In the genomic region with DNA sequence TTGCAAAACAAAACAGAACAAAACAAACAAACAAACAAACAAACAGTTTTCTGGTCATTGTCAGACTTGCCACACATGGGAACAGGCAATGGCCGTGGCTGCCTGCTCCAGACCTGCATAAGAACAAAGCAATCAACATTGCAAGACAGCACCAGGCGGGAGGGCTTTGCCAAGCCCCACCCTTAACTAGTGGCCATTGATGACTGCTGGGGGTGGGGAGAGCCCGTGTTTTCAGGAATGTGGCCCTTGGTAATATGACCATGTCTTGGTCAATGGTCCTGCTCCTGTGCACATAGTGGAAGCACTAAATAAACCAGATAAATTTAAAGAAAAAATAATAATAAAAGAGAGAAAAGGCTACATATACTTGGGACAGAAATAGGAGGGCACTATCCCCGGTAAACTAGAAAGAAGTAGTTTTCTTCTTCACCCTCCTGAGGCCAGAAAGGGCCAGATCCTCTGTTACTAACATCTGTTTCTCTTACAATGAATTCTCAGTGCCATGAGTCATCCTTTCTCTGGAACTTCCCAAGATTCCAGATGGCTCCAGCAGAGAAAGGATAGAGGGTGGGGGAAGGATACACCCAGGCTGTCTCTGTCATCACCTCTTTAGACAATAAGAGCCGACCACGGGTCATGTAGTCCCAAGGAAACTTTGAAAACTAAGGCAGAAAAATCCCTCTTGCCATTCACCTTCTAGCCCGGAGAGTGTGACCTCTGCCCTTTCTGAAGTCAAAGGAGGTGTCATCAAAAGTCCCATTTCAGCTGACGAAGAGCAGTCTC, we compare ENCODE assay signal across 18 mouse cellular contexts. TPM values are rescaled to one million over a fixed set of nuclear protein-coding genes. Genes with fewer than 3 reads are reported as not detected.
DNase-seq lines count a peak whose midpoint lies in the region; ATAC-seq and TF ChIP-seq lines count a peak whose summit lies in the region.
"Had no signal": no experiment of that assay in that cellular context is flagged by ENCODE, and none has a peak within 500 bp of the region (broad histone marks: within the 10 kb centered on the region; RNA-seq: fewer than 3 reads in every experiment).

No protein-coding gene starts in this region.

- H3K4me1 ChIP-seq in stomach, embryonic 16.5 days (ENCODE audit: control insufficient read depth, insufficient read depth, low read length): peaks cover 5% of the 10 kb centered on the region
- no peaks in the 10 kb centered on the region for H3K4me1 ChIP-seq in stomach, postnatal 0 days (replicated peaks; ENCODE audit: control insufficient read depth, insufficient read depth)
- H3K4me1 ChIP-seq in heart, embryonic 11.5 days (ENCODE audit: control insufficient read depth, insufficient read depth, low read length): no peaks in the 10 kb centered on the region
- H3K4me1 ChIP-seq in kidney, embryonic 15.5 days: no peaks in the 10 kb centered on the region

- H3K9ac ChIP-seq in stomach, embryonic 16.5 days (ENCODE audit: low read length): no peak overlapping the region
- H3K9ac ChIP-seq in stomach, postnatal 0 days (ENCODE audit: low read length): no peak overlapping the region
- H3K9ac ChIP-seq in heart, embryonic 11.5 days (ENCODE audit: low read depth, low read length): no peak overlapping the region
- H3K9ac ChIP-seq in kidney, embryonic 15.5 days: no peak overlapping the region

- 52% methylated on average over 8 of the region's 8 CpGs for WGBS in stomach, embryonic 16.5 days
- 50% methylated on average over 8 of the region's 8 CpGs for WGBS in stomach, postnatal 0 days
- WGBS in heart, embryonic 11.5 days (ENCODE audit: insufficient replicate concordance): 46% methylated on average over 8 of the region's 8 CpGs
- 60% methylated on average over 8 of the region's 8 CpGs for WGBS in kidney, embryonic 15.5 days

- H3K27ac ChIP-seq in gastrocnemius, adult 2 months: peak overlapping the region; percentile 63
- no peak overlapping the region for H3K27ac ChIP-seq in stomach, embryonic 16.5 days (ENCODE audit: low read length)
- H3K27ac ChIP-seq in stomach, postnatal 0 days (replicated peaks): no peak overlapping the region
- no peak overlapping the region for H3K27ac ChIP-seq in heart, embryonic 11.5 days (ENCODE audit: low read depth, low read length)
- no peak overlapping the region for H3K27ac ChIP-seq in kidney, embryonic 15.5 days

- H3K36me3 ChIP-seq in stomach, embryonic 16.5 days (ENCODE audit: control insufficient read depth, insufficient read depth, low read length): no peaks in the 10 kb centered on the region
- H3K36me3 ChIP-seq in stomach, postnatal 0 days (ENCODE audit: control insufficient read depth, insufficient read depth, low read length): no peaks in the 10 kb centered on the region
- H3K36me3 ChIP-seq in heart, embryonic 11.5 days (ENCODE audit: control insufficient read depth, insufficient read depth, low read length): no peaks in the 10 kb centered on the region
- no peaks in the 10 kb centered on the region for H3K36me3 ChIP-seq in kidney, embryonic 15.5 days

- H3K4me2 ChIP-seq in stomach, embryonic 16.5 days (ENCODE audit: low read depth, low read length): no peak overlapping the region
- no peak overlapping the region for H3K4me2 ChIP-seq in stomach, postnatal 0 days (replicated peaks; ENCODE audit: low read depth)
- no peak overlapping the region for H3K4me2 ChIP-seq in heart, embryonic 11.5 days
- no peak overlapping the region for H3K4me2 ChIP-seq in kidney, embryonic 15.5 days

- no peaks in the 10 kb centered on the region for H3K9me3 ChIP-seq in stomach, embryonic 16.5 days (replicated peaks; ENCODE audit: control insufficient read depth, low read length)
- H3K9me3 ChIP-seq in stomach, postnatal 0 days (ENCODE audit: control insufficient read depth, low read length): no peaks in the 10 kb centered on the region
- H3K9me3 ChIP-seq in heart, embryonic 11.5 days (replicated peaks; ENCODE audit: control insufficient read depth, low read length): no peaks in the 10 kb centered on the region
- no peaks in the 10 kb centered on the region for H3K9me3 ChIP-seq in kidney, embryonic 15.5 days (replicated peaks)

- H3K4me3 ChIP-seq in gastrocnemius, adult 2 months: no peak overlapping the region
- H3K4me3 ChIP-seq in stomach, embryonic 16.5 days (replicated peaks; ENCODE audit: low read length): no peak overlapping the region
- no peak overlapping the region for H3K4me3 ChIP-seq in stomach, postnatal 0 days (ENCODE audit: low read depth, low read length)
- no peak overlapping the region for H3K4me3 ChIP-seq in heart, embryonic 11.5 days (ENCODE audit: low read depth, low read length)
- H3K4me3 ChIP-seq in kidney, embryonic 15.5 days (replicated peaks): no peak overlapping the region

- intact Hi-C loops in gastrocnemius, adult 2 months (cut with DNase I): no loop called here
- intact Hi-C loops in gastrocnemius, postnatal 36 days (cut with DNase I): no loop called here

- peak; percentile 37 for DNase-seq in gastrocnemius, adult 2 months
- no peak for DNase-seq in gastrocnemius, postnatal 36 days
- no peak for DNase-seq in stomach, postnatal 0 days (ENCODE audit: low spot score)
- DNase-seq in skeletal muscle tissue, adult 2 months (ENCODE audit: low read depth, low spot score): peak; percentile 66
- no peak for DNase-seq in spleen, adult 12 weeks (ENCODE audit: low spot score)
- DNase-seq: adrenal gland, postnatal 25 days; cerebellum, adult 11 months; kidney, adult 2 months had no signal

- no peak for TF ChIP-seq CTCF in gastrocnemius, adult 2 months (IDR thresholded peaks at IDR 0.05)
- no peak for TF ChIP-seq CTCF in stomach, postnatal 0 days (IDR thresholded peaks at IDR 0.05; ENCODE audit: low read depth)

- TF ChIP-seq EP300 in stomach, postnatal 0 days (optimal IDR thresholded peaks at IDR 0.05): no peak

- H3K27me3 ChIP-seq in stomach, embryonic 16.5 days (ENCODE audit: control insufficient read depth, insufficient read depth, low read length): no peaks in the 10 kb centered on the region
- H3K27me3 ChIP-seq in stomach, postnatal 0 days (ENCODE audit: control insufficient read depth, insufficient read depth, low read length): no peaks in the 10 kb centered on the region
- H3K27me3 ChIP-seq in heart, embryonic 11.5 days (ENCODE audit: control insufficient read depth, insufficient read depth, low read length): no peaks in the 10 kb centered on the region
- no peaks in the 10 kb centered on the region for H3K27me3 ChIP-seq in kidney, embryonic 15.5 days

- 0 out of 2 replicates have a peak, but pooled peaks have one; percentile 9 for ATAC-seq in stomach, embryonic 16.5 days (ENCODE audit: insufficient read depth, low FRiP score)
- ATAC-seq in stomach, postnatal 0 days (ENCODE audit: low FRiP score, low TSS enrichment): no peak
- ATAC-seq in heart, embryonic 11.5 days (replicated peaks; ENCODE audit: insufficient number of reproducible peaks, low FRiP score, low TSS enrichment): 0 out of 2 replicates have a peak, but pooled peaks have one; percentile 46
- no peak for ATAC-seq in kidney, embryonic 15.5 days (replicated peaks; ENCODE audit: low FRiP score)

RNA-seq across cellular contexts. Expression of gene Ccl2, which starts 23.8 kb away (rescaled TPM):
- under 1 TPM in 1 of 2 experiments, not detected in 1; 0.41 TPM for total RNA-seq in gastrocnemius, adult 2 months (2021)
- not detected for total RNA-seq in gastrocnemius, postnatal 36 days (2021)
- 4.5 and 4.8 TPM in 2 replicates for polyA plus RNA-seq in stomach, embryonic 16.5 days (2015; fragmentation: Nextera tagmentation; extraction: Ambion mirVana)
- polyA plus RNA-seq in stomach, postnatal 0 days (2015; fragmentation: Nextera tagmentation; extraction: Ambion mirVana): 3.2 and 3.3 TPM in 2 replicates
- polyA plus RNA-seq in heart, embryonic 11.5 days (2014; fragmentation: Nextera tagmentation; extraction: Ambion mirVana): 6.8 and 8.2 TPM in 2 replicates
- polyA plus RNA-seq in kidney, embryonic 15.5 days (2015; fragmentation: Nextera tagmentation; extraction: Ambion mirVana): 1.6 TPM in 2 replicates
- total RNA-seq: layer of hippocampus, adult 18-20 months; left cerebral cortex, adult 8-10 months; midbrain, postnatal 0 days had no signal

RNA-seq across cellular contexts. Expression of gene Gm17268, which starts 26.8 kb away (rescaled TPM):
- not detected for total RNA-seq in gastrocnemius, adult 2 months (2021)
- total RNA-seq in gastrocnemius, postnatal 36 days (2021): not detected
- not detected in 2 replicates for polyA plus RNA-seq in stomach, embryonic 16.5 days (2015; fragmentation: Nextera tagmentation; extraction: Ambion mirVana)
- polyA plus RNA-seq in stomach, postnatal 0 days (2015; fragmentation: Nextera tagmentation; extraction: Ambion mirVana): not detected in 2 replicates
- polyA plus RNA-seq in heart, embryonic 11.5 days (2014; fragmentation: Nextera tagmentation; extraction: Ambion mirVana): not detected in 2 replicates
- not detected in 2 replicates for polyA plus RNA-seq in kidney, embryonic 15.5 days (2015; fragmentation: Nextera tagmentation; extraction: Ambion mirVana)
- total RNA-seq: adrenal gland, postnatal 25 days; hematopoietic stem cell, adult 5-6 weeks; layer of hippocampus, adult 18-20 months; left cerebral cortex, adult 8-10 months; liver, adult 2 months; midbrain, postnatal 0 days had no signal
- polyA plus RNA-seq: kidney, adult 2 months; liver, adult 2 months; midbrain, postnatal 0 days; neural tube, embryonic 14.5 days; thymus, postnatal 0 days had no signal

RNA-seq across cellular contexts. Expression of gene Ccl7, which starts 33.9 kb away (rescaled TPM):
- not detected for total RNA-seq in gastrocnemius, adult 2 months (2021)
- not detected for total RNA-seq in gastrocnemius, postnatal 36 days (2021)
- polyA plus RNA-seq in stomach, embryonic 16.5 days (2015; fragmentation: Nextera tagmentation; extraction: Ambion mirVana): 1.7 and 1.8 TPM in 2 replicates
- polyA plus RNA-seq in stomach, postnatal 0 days (2015; fragmentation: Nextera tagmentation; extraction: Ambion mirVana): 2.7 and 2.9 TPM in 2 replicates
- polyA plus RNA-seq in heart, embryonic 11.5 days (2014; fragmentation: Nextera tagmentation; extraction: Ambion mirVana): 2.0 and 2.8 TPM in 2 replicates
- 0.93 TPM in 2 replicates for polyA plus RNA-seq in kidney, embryonic 15.5 days (2015; fragmentation: Nextera tagmentation; extraction: Ambion mirVana)
- total RNA-seq: hematopoietic stem cell, adult 5-6 weeks; layer of hippocampus, adult 18-20 months; left cerebral cortex, adult 8-10 months had no signal
- polyA plus RNA-seq: liver, adult 2 months had no signal

RNA-seq across cellular contexts. Expression of gene Asic2, which starts 43.3 kb away (rescaled TPM):
- total RNA-seq in gastrocnemius, adult 2 months (2021): under 1 TPM in 1 of 2 experiments, not detected in 1; 0.10 TPM
- under 1 TPM in 1 of 2 experiments, not detected in 1; 0.10 TPM for total RNA-seq in gastrocnemius, postnatal 36 days (2021)
- 0.22 and 0.27 TPM in 2 replicates for polyA plus RNA-seq in stomach, embryonic 16.5 days (2015; fragmentation: Nextera tagmentation; extraction: Ambion mirVana)
- 0.47 and 0.59 TPM in 2 replicates for polyA plus RNA-seq in stomach, postnatal 0 days (2015; fragmentation: Nextera tagmentation; extraction: Ambion mirVana)
- polyA plus RNA-seq in heart, embryonic 11.5 days (2014; fragmentation: Nextera tagmentation; extraction: Ambion mirVana): 0.21 and 0.25 TPM in 2 replicates
- 3.5 and 3.7 TPM in 2 replicates for polyA plus RNA-seq in kidney, embryonic 15.5 days (2015; fragmentation: Nextera tagmentation; extraction: Ambion mirVana)
- total RNA-seq: hematopoietic stem cell, adult 5-6 weeks had no signal
- polyA plus RNA-seq: liver, adult 2 months; thymus, postnatal 0 days had no signal

RNA-seq across cellular contexts. Expression of gene Ccl11, which starts 46.0 kb away (rescaled TPM):
- 10 to 100 TPM; 21.3 to 22.1 TPM for total RNA-seq in gastrocnemius, adult 2 months (2021)
- total RNA-seq in gastrocnemius, postnatal 36 days (2021): 10 to 100 TPM; 19.5 to 20.9 TPM
- 87.0 and 102 TPM in 2 replicates for polyA plus RNA-seq in stomach, embryonic 16.5 days (2015; fragmentation: Nextera tagmentation; extraction: Ambion mirVana)
- 16.5 and 16.7 TPM in 2 replicates for polyA plus RNA-seq in stomach, postnatal 0 days (2015; fragmentation: Nextera tagmentation; extraction: Ambion mirVana)
- not detected in 2 replicates for polyA plus RNA-seq in heart, embryonic 11.5 days (2014; fragmentation: Nextera tagmentation; extraction: Ambion mirVana)
- polyA plus RNA-seq in kidney, embryonic 15.5 days (2015; fragmentation: Nextera tagmentation; extraction: Ambion mirVana): 11.9 and 12.4 TPM in 2 replicates
- total RNA-seq: hematopoietic stem cell, adult 5-6 weeks; midbrain, postnatal 0 days had no signal
- polyA plus RNA-seq: neural tube, embryonic 14.5 days had no signal

Comparison
In these comparisons a context has a peak if more than half of its experiments do, and no peak if none do; other contexts are left out.
1. DNase-seq: peak in gastrocnemius, adult 2 months (single experiment) and skeletal muscle tissue, adult 2 months (single experiment); none in gastrocnemius, postnatal 36 days (0 of 2), stomach, postnatal 0 days (single experiment) and spleen, adult 12 weeks (single experiment).
2. ATAC-seq: peak in stomach, embryonic 16.5 days (single experiment) and heart, embryonic 11.5 days (single experiment); none in stomach, postnatal 0 days (single experiment) and kidney, embryonic 15.5 days (single experiment).